Mouse (Mus musculus): Measurements from ENCODE around the gene Slxl1.
"Not testable (repeated sequence)": the region's sequence is repeated elsewhere in the genome, so short reads cannot be mapped to it uniquely, and the experiment has no call there.

Slxl1 gene

GRCm38 (mm10) chrX:55226576-55226975 lies at the start of gene Slxl1:
TSS of gene Slxl1 (plus strand) at chrX:55226876.
- DNase-seq (ENCODE audit: extremely low spot score): not testable (repeated sequence)
